In the genomic region with DNA sequence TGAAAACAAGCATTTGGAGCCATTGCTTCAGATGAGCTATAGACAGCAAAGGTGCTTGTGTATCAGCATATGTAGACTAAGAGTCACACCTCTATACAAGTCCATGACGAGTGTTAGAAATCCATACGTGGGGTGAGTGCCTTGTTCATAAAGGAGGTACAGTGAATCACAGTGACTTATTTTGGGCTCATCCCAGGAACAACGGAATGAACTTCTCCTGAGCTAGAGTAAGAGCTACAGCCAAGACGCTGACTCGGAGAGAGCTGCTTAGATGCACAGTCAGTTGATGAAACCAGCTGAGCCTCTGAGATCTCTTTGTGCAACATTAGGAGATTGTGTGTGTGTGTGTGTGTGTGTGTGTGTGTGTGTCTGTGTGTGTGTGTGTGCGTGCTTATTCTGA, we compare ENCODE assay signal across 21 mouse cellular contexts. TPM values are rescaled to one million over a fixed set of nuclear protein-coding genes. Genes with fewer than 3 reads are reported as not detected.
A peak's percentile ranks its signal among the peaks of the same experiment; 100 is the strongest.
DNase-seq lines count a peak whose midpoint lies in the region; ATAC-seq lines count a peak whose summit lies in the region.
"Had no signal": no experiment of that assay in that cellular context is flagged by ENCODE, and none has a peak within 500 bp of the region (broad histone marks: within the 10 kb centered on the region; RNA-seq: fewer than 3 reads in every experiment).

No protein-coding gene starts in this region.

- 94% methylated on average over 6 of the region's 6 CpGs for WGBS in neural tube, embryonic 11.5 days

- no peaks in the 10 kb centered on the region for H3K9me3 ChIP-seq in neural tube, embryonic 11.5 days (ENCODE audit: control insufficient read depth, low read length)
- H3K9me3 ChIP-seq: G1E had no signal

- no peaks in the 10 kb centered on the region for H3K36me3 ChIP-seq in neural tube, embryonic 11.5 days (ENCODE audit: control insufficient read depth, insufficient read depth, low read length)
- H3K36me3 ChIP-seq: G1E had no signal

- no peak overlapping the region for H3K4me3 ChIP-seq in neural tube, embryonic 11.5 days (ENCODE audit: low read depth, low read length)

- ATAC-seq in frontal cortex, adult (ENCODE audit: low TSS enrichment): peak; percentile 57; the same call in 1 of the 2 replicates
- no peak for ATAC-seq in neural tube, embryonic 11.5 days (ENCODE audit: insufficient read depth, low FRiP score, low TSS enrichment)
- ATAC-seq: activated CD4-positive, CD25-positive, alpha-beta regulatory T cell, adult 4 months; CD4-positive, CD25-positive, alpha-beta regulatory T cell, adult 4 months; Patski had no signal

- no peak overlapping the region for H3K9ac ChIP-seq in neural tube, embryonic 11.5 days (ENCODE audit: low read length)

- H3K27me3 ChIP-seq in neural tube, embryonic 11.5 days (ENCODE audit: control insufficient read depth, insufficient read depth, low read length): no peaks in the 10 kb centered on the region
- H3K27me3 ChIP-seq: CH12.LX, Patski had no signal

- no peak overlapping the region for H3K4me2 ChIP-seq in neural tube, embryonic 11.5 days (ENCODE audit: low read depth)

- DNase-seq in frontal cortex, postnatal 10 days (ENCODE audit: low spot score in 2 of 2): no peak
- peak; percentile 8 for DNase-seq in neural tube, embryonic 11.5 days (ENCODE audit: low spot score)
- no peak for DNase-seq in neural tube, embryonic 10.5 days (ENCODE audit: extremely low spot score, low spot score)
- peak; percentile 57 for DNase-seq in brain, adult 2 months (ENCODE audit: low read depth, low spot score)
- no peak for DNase-seq in right cerebral cortex, postnatal 10 days (ENCODE audit: low spot score in 2 of 2)
- DNase-seq: adrenal gland, adult 2 months; adrenal gland, adult 8-10 months; adrenal gland, postnatal 10 days; adrenal gland, postnatal 14 days; adrenal gland, postnatal 25 days; adrenal gland, postnatal 36 days; B cell, adult 2 months; cerebellum, adult 11 months; cerebellum, adult 11-12 months had no signal

- no peaks in the 10 kb centered on the region for H3K4me1 ChIP-seq in neural tube, embryonic 11.5 days (ENCODE audit: control insufficient read depth, insufficient read depth, low read length)

- H3K27ac ChIP-seq in neural tube, embryonic 11.5 days (ENCODE audit: low read depth, low read length): no peak overlapping the region

RNA-seq across cellular contexts. Expression of gene Lipc, which starts 13.9 kb away (rescaled TPM):
- polyA plus RNA-seq in neural tube, embryonic 11.5 days (2014; fragmentation: Nextera tagmentation; extraction: Ambion mirVana): not detected in 2 replicates
- polyA plus RNA-seq: C2C12; CD4-positive, CD25-positive, alpha-beta regulatory T cell, adult 4 months; G1E had no signal

Comparison
In these comparisons a context has a peak if more than half of its experiments do, and no peak if none do; other contexts are left out.
1. DNase-seq: peak in neural tube, embryonic 11.5 days (single experiment) and brain, adult 2 months (single experiment); none in frontal cortex, postnatal 10 days (0 of 2), neural tube, embryonic 10.5 days (single experiment) and right cerebral cortex, postnatal 10 days (0 of 2).